Mouse (Mus musculus): ENCODE data around the gene Vgll4.

Gene Vgll4

GRCm38 (mm10) chr6:114842863-114843262 is 126.9 kb downstream of the Vgll4 start:
- no peak for DNase-seq (ENCODE audit: low read depth, low spot score)

GRCm38 (mm10) chr6:114842131-114842530 is 127.7 kb downstream of the Vgll4 start:
- DNase-seq (ENCODE audit: low read depth, low spot score), result no peak

GRCm38 (mm10) chr6:114840012-114840411 is 129.8 kb downstream of the Vgll4 start:
- DNase-seq (ENCODE audit: low read depth, low spot score), result no peak

GRCm38 (mm10) chr6:114838872-114839271 is 130.9 kb downstream of the Vgll4 start:
- no peak for DNase-seq (ENCODE audit: low read depth, low spot score)

GRCm38 (mm10) chr6:114836433-114836832 is 133.4 kb downstream of the Vgll4 start:
- DNase-seq (ENCODE audit: low read depth, low spot score), result no peak

GRCm38 (mm10) chr6:114835752-114836151 is 134.0 kb downstream of the Vgll4 start:
- DNase-seq (ENCODE audit: low read depth, low spot score), result no peak

GRCm38 (mm10) chr6:114835344-114835743 is 134.4 kb downstream of the Vgll4 start:
- no peak for DNase-seq (ENCODE audit: low read depth, low spot score)

GRCm38 (mm10) chr6:114833791-114834346 is 135.9 kb downstream of the Vgll4 start:
- no peak for DNase-seq (ENCODE audit: low read depth, low spot score)

GRCm38 (mm10) chr6:114833058-114833685 is 136.6 kb downstream of the Vgll4 start:
- DNase-seq (ENCODE audit: low read depth, low spot score), result no peak

GRCm38 (mm10) chr6:114831807-114832206 is 138.0 kb downstream of the Vgll4 start:
- no peak for DNase-seq (ENCODE audit: low read depth, low spot score)

GRCm38 (mm10) chr6:114829660-114830438 is 139.9 kb downstream of the Vgll4 start:
- DNase-seq (ENCODE audit: low read depth, low spot score), result no peak

GRCm38 (mm10) chr6:114826889-114827288 is 142.9 kb downstream of the Vgll4 start:
- DNase-seq (ENCODE audit: low read depth, low spot score), result no peak

GRCm38 (mm10) chr6:114821646-114822045 is 148.1 kb downstream of the Vgll4 start:
- no peak for DNase-seq (ENCODE audit: low read depth, low spot score)

GRCm38 (mm10) chr6:114819971-114820481 is 149.8 kb downstream of the Vgll4 start:
- no peak for DNase-seq (ENCODE audit: low read depth, low spot score)

GRCm38 (mm10) chr6:114818471-114818870 is 151.3 kb downstream of the Vgll4 start:
- DNase-seq (ENCODE audit: low read depth, low spot score), result no peak

GRCm38 (mm10) chr6:114817948-114818347 is 151.8 kb downstream of the Vgll4 start:
- DNase-seq (ENCODE audit: low read depth, low spot score), result no peak

GRCm38 (mm10) chr6:114814882-114815650 is 154.7 kb downstream of the Vgll4 start:
- peak; percentile 32 for DNase-seq (ENCODE audit: low read depth, low spot score)

- no peak for DNase-seq (ENCODE audit: low read depth, low spot score)
Observed at GRCm38 (mm10) chr6:114814199-114814881, 155.5 kb downstream of the Vgll4 start.

GRCm38 (mm10) chr6:114812779-114813178 is 157.0 kb downstream of the Vgll4 start:
- DNase-seq (ENCODE audit: low read depth, low spot score), result no peak

GRCm38 (mm10) chr6:114812322-114812721 is 157.5 kb downstream of the Vgll4 start:
- no peak for DNase-seq (ENCODE audit: low read depth, low spot score)

Data from CD4-positive helper T cell, adult 2 months (primary cell).